Mouse (Mus musculus) hindbrain, embryonic 14.5 days (tissue): Measurements from ENCODE around the gene Nos3. TPM values are rescaled to one million over a fixed set of nuclear protein-coding genes. Genes with fewer than 3 reads are reported as not detected.

ENCODE experiments used
- ATAC-seq: fragments of 200-750 bp; cut with Nextera tagmentation; 2 replicates; pipeline ENCODE4 v1.8.0; 2017; ENCODE audit warnings: moderate number of reproducible peaks, mild to moderate bottlenecking, moderate TSS enrichment, moderate library complexity; ENCODE audit not compliant: low FRiP score
- DNase-seq: peaks from one replicate; pipeline ENCODE4 v3.0.0-alpha.2; 2015; ENCODE audit warnings: low spot score
- H3K27ac ChIP-seq: fragments of 300-500 bp; sonication (generic); 2 replicates; pipeline ENCODE4 v1.5.1; 2014; ENCODE audit warnings: mild to moderate bottlenecking, moderate library complexity
- H3K27me3 ChIP-seq: fragments of 300-500 bp; sonication (generic); 2 replicates; pipeline ENCODE4 v1.6.1; 2014; ENCODE audit warnings: mild to moderate bottlenecking, low read length, mixed read lengths; ENCODE audit not compliant: control insufficient read depth, insufficient read depth
- H3K36me3 ChIP-seq: fragments of 300-500 bp; sonication (generic); replicated peaks from 2 replicates; pipeline ENCODE4 v1.6.1; 2014; ENCODE audit not compliant: control insufficient read depth, insufficient read depth
- H3K4me1 ChIP-seq: fragments of 300-500 bp; sonication (generic); replicated peaks from 2 replicates; pipeline ENCODE4 v1.6.1; 2014; ENCODE audit warnings: antibody characterized with exemption, low read length, mixed read lengths; ENCODE audit not compliant: control insufficient read depth, insufficient read depth
- H3K4me2 ChIP-seq: fragments of 300-500 bp; sonication (generic); replicated peaks from 2 replicates; pipeline ENCODE4 v1.6.1; 2014; ENCODE audit warnings: mild to moderate bottlenecking, moderate library complexity
- H3K4me3 ChIP-seq: fragments of 300-500 bp; sonication (generic); replicated peaks from 2 replicates; pipeline ENCODE4 v1.5.1; 2014; ENCODE audit warnings: mild to moderate bottlenecking, low read length
- H3K9ac ChIP-seq: fragments of 300-500 bp; sonication (generic); 2 replicates; pipeline ENCODE4 v1.6.1; 2014
- H3K9me3 ChIP-seq: fragments of 300-500 bp; sonication (generic); 2 replicates; pipeline ENCODE4 v1.6.1; 2016; ENCODE audit warnings: low read length; ENCODE audit not compliant: control insufficient read depth
- WGBS: fragments of 180-500 bp; shearing (Covaris S2); extraction: QIAGEN DNeasy Blood & Tissue Kit; methylation state at CpG from one replicate; pipeline ENCODE4 v1.1.7; 2014; 5-methylcytosine and 5-hydroxymethylcytosine counted together
- polyA plus RNA-seq: library from polyadenylated mRNA; unstranded; fragments of >200 nt; fragmentation: Nextera tagmentation; extraction: Ambion mirVana; gene quantifications from 2 replicates; pipeline ENCODE4 v1.2.1, GENCODE M21; 2014

Nos3 gene
- polyA plus RNA-seq, 1 experiment from 2014 or later: 10.6 TPM

DNA sequence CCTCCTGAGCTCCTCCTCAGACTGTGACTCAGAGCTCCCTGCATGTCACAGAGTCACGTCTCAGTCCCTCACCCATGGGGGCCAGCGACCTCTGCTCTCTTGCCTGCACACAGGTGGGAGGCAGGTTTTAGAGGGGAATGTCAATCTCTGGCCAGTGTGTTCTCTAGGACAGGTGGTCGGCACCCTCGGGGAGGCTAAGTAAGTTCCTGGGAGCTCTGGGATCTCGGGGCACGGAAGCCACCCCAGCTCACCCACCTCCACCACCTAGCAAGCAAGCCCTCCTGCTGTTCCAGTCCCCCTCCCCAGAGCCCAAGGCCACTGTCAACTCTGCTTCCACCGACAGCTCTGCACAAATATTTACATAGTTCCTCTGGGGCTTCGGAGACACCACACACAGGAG, 21.6 kb upstream of the Nos3 start:
- no peaks in the 10 kb centered on the region for H3K9me3 ChIP-seq
- H3K4me3 ChIP-seq: no peak overlapping the region
- peaks cover 36% of the 10 kb centered on the region for H3K4me1 ChIP-seq
- peaks cover 6% of the 10 kb centered on the region; the same call in 1 of the 2 replicates for H3K36me3 ChIP-seq
- H3K9ac ChIP-seq: 0 out of 2 replicates have a peak overlapping the region, but pooled peaks have one; percentile 56
- DNase-seq (no peak), ATAC-seq (no peak)
- no peaks in the 10 kb centered on the region for H3K27me3 ChIP-seq
- no peak overlapping the region for H3K4me2 ChIP-seq
- 52% methylated on average over 8 of the region's 8 CpGs for WGBS
- H3K27ac ChIP-seq: peak overlapping the region; percentile 98; the same call in 1 of the 2 replicates

GRCm38 (mm10) chr5:24343379-24343778, 21.2 kb upstream of the Nos3 start:
- H3K27ac ChIP-seq: peak overlapping the region; percentile 98
- 0 out of 2 replicates have a peak overlapping the region, but pooled peaks have one; percentile 56 for H3K9ac ChIP-seq
- H3K9me3 ChIP-seq: no peaks in the 10 kb centered on the region
- H3K4me2 ChIP-seq: no peak overlapping the region
- no peak for DNase-seq
- ATAC-seq: no peak
- peaks cover 6% of the 10 kb centered on the region; the same call in 1 of the 2 replicates for H3K36me3 ChIP-seq
- H3K4me1 ChIP-seq: peaks cover 39% of the 10 kb centered on the region
- no peaks in the 10 kb centered on the region for H3K27me3 ChIP-seq
- no peak overlapping the region for H3K4me3 ChIP-seq

DNA sequence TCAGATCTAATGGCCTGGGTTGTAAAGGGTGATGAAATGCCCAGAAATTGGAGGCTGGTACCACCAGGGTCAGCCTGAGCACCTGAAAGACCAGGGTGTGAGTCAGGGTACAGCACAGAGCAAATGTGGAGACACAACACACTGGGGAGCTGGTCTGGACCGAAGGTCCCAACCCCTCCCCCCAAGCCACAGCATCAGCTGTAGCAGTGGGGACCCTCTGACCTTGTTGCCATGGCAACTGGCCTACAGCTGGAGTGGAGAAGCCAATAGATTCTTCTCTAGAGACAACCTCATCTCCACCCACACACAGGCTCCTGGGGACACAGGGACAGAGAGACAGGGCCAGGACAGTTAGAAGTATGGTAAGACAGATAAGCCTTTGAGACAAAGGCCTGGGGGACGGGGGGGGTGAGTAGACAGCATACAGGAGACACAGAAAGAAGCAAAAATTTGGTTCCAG, 20.6 kb upstream of the Nos3 start:
- DNase-seq (peak; percentile 69), ATAC-seq (peak; percentile 58)
- WGBS: 0% methylated on average over 2 of the region's 2 CpGs
- Histone ChIP-seq H3K36me3 (peaks cover 6% of the 10 kb centered on the region; the same call in 1 of the 2 replicates), H3K9ac (peak overlapping the region; percentile 56), H3K27me3 (no peaks in the 10 kb centered on the region), H3K4me2 (peak overlapping the region; percentile 41), H3K9me3 (no peaks in the 10 kb centered on the region), H3K27ac (peak overlapping the region; percentile 98), H3K4me1 (peaks cover 45% of the 10 kb centered on the region), H3K4me3 (no peak overlapping the region)

DNA sequence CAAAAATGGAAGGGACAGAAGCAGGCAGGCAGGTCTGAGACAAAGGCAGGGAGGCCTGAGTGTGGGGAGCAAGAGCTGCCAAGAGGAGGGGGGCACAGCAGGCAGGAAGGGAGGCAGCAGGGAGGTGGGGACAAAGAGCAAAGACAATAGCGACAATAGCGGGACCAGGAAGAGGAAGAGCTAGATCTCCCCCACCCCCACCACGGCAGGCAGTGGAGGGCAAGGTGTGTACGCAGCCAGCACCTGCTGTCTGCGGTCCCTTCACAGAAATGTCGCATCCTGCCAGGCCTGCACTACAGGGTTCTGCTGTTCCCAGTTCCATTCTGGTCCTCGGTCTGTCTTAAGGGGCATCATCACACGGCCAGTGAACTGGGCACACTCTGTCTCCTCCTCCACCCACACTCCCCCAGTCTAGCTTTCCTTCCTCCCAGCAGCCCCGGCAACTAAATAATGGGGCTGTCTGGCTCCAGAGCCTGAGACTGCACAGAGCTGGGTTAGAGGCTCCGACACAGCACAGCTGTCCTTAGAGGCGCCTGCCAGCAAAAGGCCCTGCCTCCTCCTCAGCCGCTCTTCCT, 20.0 kb upstream of the Nos3 start:
- Histone ChIP-seq H3K27ac (peak overlapping the region; percentile 98), H3K9me3 (no peaks in the 10 kb centered on the region), H3K4me1 (peaks cover 51% of the 10 kb centered on the region), H3K9ac (peak overlapping the region; percentile 56), H3K4me2 (peak overlapping the region; percentile 41), H3K36me3 (peaks cover 6% of the 10 kb centered on the region; the same call in 1 of the 2 replicates), H3K27me3 (0 out of 2 replicates have a peak, but pooled peaks cover 3% of the 10 kb centered on the region), H3K4me3 (no peak overlapping the region)
- DNase-seq (no peak), ATAC-seq (peak; percentile 44)
- whole genome bisulfite sequencing: 6% methylated on average over 12 of the region's 12 CpGs

DNA sequence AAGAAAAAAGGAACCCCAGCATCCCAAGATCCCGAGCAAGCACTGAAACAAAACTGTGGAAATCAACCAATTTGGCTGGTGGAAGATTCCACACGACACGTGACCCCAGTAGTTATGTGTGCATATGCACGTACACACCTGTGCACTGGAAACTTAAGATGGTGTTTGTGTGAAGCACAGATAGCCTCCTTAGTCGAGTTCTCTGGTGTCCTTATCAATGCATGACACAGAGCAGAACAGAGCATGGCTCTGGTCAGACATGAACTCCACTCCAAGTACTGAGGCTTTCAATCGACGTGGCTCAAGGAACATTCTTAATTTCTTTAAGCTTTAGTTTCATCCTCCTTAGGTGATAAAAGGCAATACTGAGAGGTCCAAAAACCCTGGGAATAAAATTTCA, 18.3 kb upstream of the Nos3 start:
- H3K27me3 ChIP-seq: 0 out of 2 replicates have a peak, but pooled peaks cover 3% of the 10 kb centered on the region
- no peak for DNase-seq
- 96% methylated on average over 7 of the region's 7 CpGs for WGBS
- H3K4me3 ChIP-seq: no peak overlapping the region
- H3K9me3 ChIP-seq: no peaks in the 10 kb centered on the region
- H3K36me3 ChIP-seq: peaks cover 6% of the 10 kb centered on the region; the same call in 1 of the 2 replicates
- H3K4me2 ChIP-seq: no peak overlapping the region
- H3K27ac ChIP-seq: no peak overlapping the region
- H3K9ac ChIP-seq: no peak overlapping the region
- H3K4me1 ChIP-seq: peaks cover 64% of the 10 kb centered on the region
- no peak for ATAC-seq

DNA sequence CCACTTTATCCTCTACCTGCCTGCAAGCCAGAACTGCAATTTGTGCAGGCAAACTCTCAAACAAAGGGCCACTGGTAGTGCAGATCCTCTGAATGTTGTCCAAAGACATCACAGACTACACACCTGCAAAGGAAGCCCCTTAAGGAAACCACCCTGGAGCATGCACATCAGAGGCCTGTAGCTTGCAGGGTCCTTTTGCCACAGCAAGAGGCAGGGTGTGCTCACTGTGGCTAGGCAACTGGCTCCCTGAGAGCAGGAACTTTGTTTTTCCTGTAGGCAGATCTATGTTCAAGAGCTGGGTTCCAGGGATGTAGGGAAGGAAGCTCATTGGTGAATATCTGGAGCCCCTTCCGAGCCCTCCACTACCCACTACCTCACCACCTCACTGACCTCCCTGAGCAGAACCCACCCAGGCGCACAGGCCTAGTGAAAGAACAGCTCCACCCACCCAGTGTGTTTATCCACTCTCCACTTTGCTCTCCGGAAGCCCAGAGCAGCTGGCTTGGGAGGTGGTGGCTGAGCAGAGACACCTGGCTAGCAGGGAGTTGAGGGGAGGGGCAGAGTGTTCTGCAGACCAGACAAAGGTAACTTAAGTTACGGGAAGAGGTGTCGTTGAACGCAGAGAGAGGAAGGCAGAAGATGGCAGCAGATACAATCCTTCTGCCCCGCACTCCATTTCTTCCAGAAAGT, 17.3 kb upstream of the Nos3 start:
- peaks cover 70% of the 10 kb centered on the region for H3K4me1 ChIP-seq
- 69% methylated on average over 7 of the region's 7 CpGs for WGBS

GRCm38 (mm10) chr5:24348128-24348527, 16.5 kb upstream of the Nos3 start:
- Histone ChIP-seq H3K4me2 (peak overlapping the region; percentile 97), H3K27me3 (0 out of 2 replicates have a peak, but pooled peaks cover 3% of the 10 kb centered on the region), H3K36me3 (peaks cover 6% of the 10 kb centered on the region; the same call in 1 of the 2 replicates), H3K4me1 (peaks cover 73% of the 10 kb centered on the region), H3K9me3 (no peaks in the 10 kb centered on the region), H3K9ac (peak overlapping the region; percentile 63), H3K4me3 (peak overlapping the region; percentile 49), H3K27ac (peak overlapping the region; percentile 41)
- DNase-seq (peak; percentile 51), ATAC-seq (peak; percentile 14)
- under 1% methylated on average over 41 of the region's 41 CpGs for WGBS

More for the DNA sequence above, 17.3 kb upstream of the Nos3 start:
- Histone ChIP-seq H3K4me3 (peak overlapping the region; percentile 49), H3K4me2 (peak overlapping the region; percentile 97), H3K27ac (no peak overlapping the region), H3K27me3 (0 out of 2 replicates have a peak, but pooled peaks cover 3% of the 10 kb centered on the region), H3K9ac (0 out of 2 replicates have a peak overlapping the region, but pooled peaks have one; percentile 63), H3K9me3 (no peaks in the 10 kb centered on the region), H3K36me3 (peaks cover 6% of the 10 kb centered on the region; the same call in 1 of the 2 replicates)
- DNase-seq (no peak), ATAC-seq (no peak)

DNA sequence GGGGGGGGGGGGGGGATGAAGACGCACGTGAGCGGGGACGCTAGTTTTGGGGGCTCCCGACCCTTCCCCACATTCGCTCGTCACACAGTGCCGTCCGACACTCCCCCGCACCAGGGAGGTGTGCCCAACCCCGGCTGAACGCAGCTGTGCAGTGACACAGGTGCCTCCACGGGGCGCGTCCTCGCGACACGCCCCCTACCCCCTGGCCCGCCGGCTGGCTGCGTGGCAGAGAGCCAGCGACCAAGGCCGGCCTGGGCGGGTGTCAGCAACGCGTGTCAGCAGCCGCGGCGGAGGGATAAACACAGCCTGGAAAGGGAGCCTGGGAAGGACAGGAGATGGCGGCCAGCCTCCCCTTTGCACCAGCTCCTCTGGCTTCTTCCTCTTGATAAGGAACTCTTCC, 16.1 kb upstream of the Nos3 start:
- ATAC-seq (no peak), DNase-seq (no peak)
- H3K9me3 ChIP-seq: no peaks in the 10 kb centered on the region
- H3K9ac ChIP-seq: peak overlapping the region; percentile 63
- H3K4me2 ChIP-seq: peak overlapping the region; percentile 97
- under 1% methylated on average over 26 of the region's 30 CpGs for WGBS
- H3K4me1 ChIP-seq: peaks cover 69% of the 10 kb centered on the region
- peak overlapping the region; percentile 41 for H3K27ac ChIP-seq
- 0 out of 2 replicates have a peak, but pooled peaks cover 3% of the 10 kb centered on the region for H3K27me3 ChIP-seq
- peak overlapping the region; percentile 49 for H3K4me3 ChIP-seq
- H3K36me3 ChIP-seq: peaks cover 6% of the 10 kb centered on the region; the same call in 1 of the 2 replicates

DNA sequence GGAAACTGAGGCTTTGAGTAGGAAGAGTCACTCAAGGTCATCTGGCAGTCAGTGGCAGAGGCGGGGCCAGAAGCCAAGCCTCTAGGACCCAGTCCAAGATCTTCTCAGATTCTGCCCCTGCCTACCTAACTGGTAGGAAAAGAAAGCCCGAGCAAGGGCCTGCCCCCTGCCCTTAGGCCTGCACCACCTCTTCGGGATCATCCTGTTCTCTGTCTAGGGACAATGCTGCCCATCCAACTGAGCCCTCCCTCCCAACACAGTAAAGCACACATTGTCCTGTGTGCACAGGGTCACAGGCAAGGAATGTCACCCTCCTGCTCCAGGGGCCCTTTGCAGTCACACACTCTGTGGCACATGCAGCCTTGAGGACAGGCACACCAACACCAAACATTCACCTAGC, 14.5 kb upstream of the Nos3 start:
- Histone ChIP-seq H3K36me3 (peaks cover 6% of the 10 kb centered on the region; the same call in 1 of the 2 replicates), H3K4me1 (peaks cover 54% of the 10 kb centered on the region), H3K9ac (peak overlapping the region; percentile 89), H3K4me3 (peak overlapping the region; percentile 84), H3K27ac (no peak overlapping the region), H3K27me3 (0 out of 2 replicates have a peak, but pooled peaks cover 3% of the 10 kb centered on the region), H3K9me3 (no peaks in the 10 kb centered on the region), H3K4me2 (peak overlapping the region; percentile 97)
- ATAC-seq (no peak), DNase-seq (no peak)
- 42% methylated on average over 3 of the region's 3 CpGs for WGBS
